Mouse (Mus musculus): Measurements from ENCODE around the gene Lrrfip2. TPM values are rescaled to one million over a fixed set of nuclear protein-coding genes. Genes with fewer than 3 reads are reported as not detected.
A peak's percentile ranks its signal among the peaks of the same experiment; 100 is the strongest.

Gene Lrrfip2
- total RNA-seq, 2 experiments from 2014 or later, result 55.1 to 55.9 TPM

DNA sequence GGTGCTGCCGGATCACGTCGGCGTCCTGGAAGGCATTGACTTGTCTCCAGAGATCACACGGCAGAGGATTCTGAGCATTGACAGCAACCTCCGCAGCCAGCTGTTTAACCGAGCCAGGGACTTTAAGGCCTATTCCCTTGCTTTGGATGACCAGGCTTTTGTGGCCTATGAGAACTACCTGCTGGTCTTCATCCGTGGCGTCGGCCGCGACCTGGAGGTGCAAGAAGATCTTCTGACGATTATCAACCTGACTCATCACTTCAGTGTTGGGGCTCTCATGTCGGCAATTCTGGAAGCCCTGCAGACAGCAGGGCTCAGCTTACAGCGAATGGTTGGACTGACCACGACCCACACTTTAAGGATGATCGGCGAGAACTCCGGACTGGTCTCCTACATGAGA lies 155.0 kb downstream of the Lrrfip2 start:
- DNase-seq (ENCODE audit: low spot score in 2 of 2), result peak in 1 of 2 experiments; percentile 6

DNA sequence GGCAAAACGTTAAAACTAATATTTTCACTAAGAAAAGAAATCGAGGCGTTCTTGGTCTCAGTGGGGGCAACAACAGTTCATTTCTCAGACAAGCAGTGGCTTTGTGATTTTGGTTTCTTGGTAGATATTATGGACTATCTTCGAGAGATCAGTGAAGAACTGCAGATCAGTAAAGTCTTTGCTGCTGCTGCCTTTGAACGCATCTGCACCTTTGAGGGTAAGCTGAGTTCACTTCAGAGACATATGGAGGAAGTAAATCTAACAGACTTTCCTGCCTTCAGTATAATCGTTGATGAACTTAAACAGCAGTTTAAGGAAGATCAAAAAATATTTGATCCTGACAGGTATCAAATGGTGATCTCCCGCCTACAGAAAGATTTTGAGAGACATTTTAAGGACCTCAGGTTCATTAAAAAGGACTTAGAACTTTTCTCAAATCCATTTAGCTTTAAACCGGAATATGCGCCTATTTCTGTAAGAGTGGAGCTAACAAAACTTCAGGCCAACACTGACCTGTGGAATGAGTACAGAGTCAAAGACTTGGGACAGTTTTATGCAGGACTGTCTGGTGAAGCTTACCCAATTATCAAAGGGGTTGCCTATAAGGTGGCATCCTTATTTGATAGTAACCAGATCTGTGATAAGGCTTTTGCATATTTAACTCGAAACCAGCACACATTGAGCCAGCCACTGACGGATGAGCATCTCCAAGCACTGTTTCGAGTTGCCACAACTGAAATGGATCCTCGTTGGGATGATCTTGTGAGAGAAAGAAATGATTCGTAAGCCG lies 155.8 kb downstream of the Lrrfip2 start:
- DNase-seq (ENCODE audit: low spot score in 2 of 2), result no peak

GRCm38 (mm10) chr9:111273958-111274357 lies 156.6 kb downstream of the Lrrfip2 start:
- DNase-seq (ENCODE audit: low spot score in 2 of 2), result no peak

DNA sequence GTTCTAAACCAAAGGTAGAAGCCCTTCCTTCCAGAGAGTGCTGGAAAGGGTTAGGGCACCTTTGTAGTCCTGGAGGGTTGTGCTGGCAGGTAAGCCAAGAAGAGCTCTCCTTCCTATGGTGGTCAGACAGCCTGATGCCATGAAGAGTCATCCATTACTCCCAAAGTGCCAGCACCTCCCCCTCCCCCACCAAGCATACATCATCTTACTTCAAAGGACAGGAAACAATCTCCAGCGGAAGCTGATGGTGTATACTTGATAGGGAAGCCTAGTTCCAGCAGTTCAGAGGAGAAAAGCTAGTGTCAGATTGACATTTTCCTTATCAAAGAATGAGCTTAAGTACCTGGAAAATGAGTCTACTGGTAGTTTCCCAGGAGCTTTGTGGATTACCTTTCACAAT lies 157.8 kb downstream of the Lrrfip2 start:
- DNase-seq (ENCODE audit: low spot score in 2 of 2), result no peak

Other genes starting within 250 kb of the Lrrfip2 start
- 10 to 100 TPM; 22.0 to 22.5 TPM for gene Als2cl, start 237.7 kb upstream of the Lrrfip2 start, total RNA-seq (2021)
- 1 to 10 TPM; 1.9 to 3.5 TPM for gene Tmie, start 237.5 kb upstream of the Lrrfip2 start, total RNA-seq (2021)
- gene Fam240a, start 200.7 kb upstream of the Lrrfip2 start, total RNA-seq (2021), result not detected
- gene Tdgf1, start 171.4 kb upstream of the Lrrfip2 start, total RNA-seq (2021), result under 1 TPM in 1 of 2 experiments, not detected in 1; 0.17 TPM
- 1 to 10 TPM; 3.8 to 3.9 TPM for gene Lrrc2, start 166.0 kb upstream of the Lrrfip2 start, total RNA-seq (2021)
- gene Rtp3, start 127.0 kb upstream of the Lrrfip2 start, total RNA-seq (2021), result 1 to 10 TPM; 2.1 to 7.6 TPM
- 10 to 100 TPM; 17.6 to 44.5 TPM for gene Ltf, start 98.3 kb upstream of the Lrrfip2 start, total RNA-seq (2021)
- gene Ccrl2, start 60.1 kb upstream of the Lrrfip2 start, total RNA-seq (2021), result 1 to 10 TPM; 4.3 to 4.8 TPM
- 10 to 100 TPM; 49.0 to 49.7 TPM for gene Mlh1, start 154.2 kb downstream of the Lrrfip2 start, total RNA-seq (2021)
- gene Epm2aip1, start 154.3 kb downstream of the Lrrfip2 start, total RNA-seq (2021), result 10 to 100 TPM; 52.5 to 53.2 TPM
- 10 to 100 TPM; 68.3 to 68.7 TPM for gene Trank1, start 194.1 kb downstream of the Lrrfip2 start, total RNA-seq (2021)

Data from adrenal gland, postnatal 4 days (tissue).